Mouse (Mus musculus) adipocyte (in vitro differentiated cells): ENCODE measurements around the gene Nufip1.
A peak's percentile ranks its signal among the peaks of the same experiment; 100 is the strongest.
"Not testable (repeated sequence)": the region's sequence is repeated elsewhere in the genome, so short reads cannot be mapped to it uniquely, and the experiment has no call there.

Experiments
- DNase-seq: peaks from one replicate; pipeline ENCODE4 v3.0.0-alpha.2; 2016; ENCODE audit warnings: low spot score

The Nufip1 gene

GRCm38 (mm10) chr14:76145248-76145647 lies 34.6 kb downstream of the Nufip1 start:
- no peak for DNase-seq

- DNase-seq: no peak
These were observed 35.2 kb downstream of the Nufip1 start for GRCm38 (mm10) chr14:76145868-76146267.

GRCm38 (mm10) chr14:76147061-76147460 lies 36.4 kb downstream of the Nufip1 start:
- DNase-seq: no peak

GRCm38 (mm10) chr14:76148294-76148693 lies 37.6 kb downstream of the Nufip1 start:
- no peak for DNase-seq

- DNase-seq: peak; percentile 88
These were observed 39.0 kb downstream of the Nufip1 start for GRCm38 (mm10) chr14:76149531-76150179.

GRCm38 (mm10) chr14:76150499-76150898 lies 39.8 kb downstream of the Nufip1 start:
- no peak for DNase-seq

GRCm38 (mm10) chr14:76151011-76151410 lies 40.3 kb downstream of the Nufip1 start:
- DNase-seq: no peak

GRCm38 (mm10) chr14:76151820-76152161 lies 41.1 kb downstream of the Nufip1 start:
- no peak for DNase-seq

GRCm38 (mm10) chr14:76152162-76153002 lies 41.7 kb downstream of the Nufip1 start:
- DNase-seq: peak; percentile 94

- DNase-seq: peak; percentile 9
These were observed 42.4 kb downstream of the Nufip1 start for GRCm38 (mm10) chr14:76153003-76153675.

- DNase-seq: no peak
These were observed 43.1 kb downstream of the Nufip1 start for GRCm38 (mm10) chr14:76153828-76154227.

- DNase-seq: no peak
These were observed 47.6 kb downstream of the Nufip1 start for GRCm38 (mm10) chr14:76158192-76158785.

- not testable (repeated sequence) for DNase-seq
These were observed 49.9 kb downstream of the Nufip1 start for GRCm38 (mm10) chr14:76160580-76160979.

GRCm38 (mm10) chr14:76164236-76164635 lies 53.5 kb downstream of the Nufip1 start:
- DNase-seq: no peak

- no peak for DNase-seq
These were observed 54.4 kb downstream of the Nufip1 start for GRCm38 (mm10) chr14:76164904-76165755.

- DNase-seq: peak; percentile 63
These were observed 59.3 kb downstream of the Nufip1 start for GRCm38 (mm10) chr14:76169876-76170466.

GRCm38 (mm10) chr14:76171285-76171684 lies 60.6 kb downstream of the Nufip1 start:
- no peak for DNase-seq

GRCm38 (mm10) chr14:76174328-76174727 lies 63.6 kb downstream of the Nufip1 start:
- no peak for DNase-seq

- no peak for DNase-seq
These were observed 65.1 kb downstream of the Nufip1 start for GRCm38 (mm10) chr14:76175808-76176207.

GRCm38 (mm10) chr14:76177230-76177629 lies 66.5 kb downstream of the Nufip1 start:
- no peak for DNase-seq

- no peak for DNase-seq
These were observed 67.8 kb downstream of the Nufip1 start for GRCm38 (mm10) chr14:76178447-76178846.
